Mouse (Mus musculus) midbrain, embryonic 14.5 days (tissue): Measurements from ENCODE around the gene Fkbpl. TPM values are rescaled to one million over a fixed set of nuclear protein-coding genes. Genes with fewer than 3 reads are reported as not detected.

Experiments used
- ATAC-seq: fragments of 200-750 bp; cut with Nextera tagmentation; 2 replicates; pipeline ENCODE4 v1.8.0; 2017; ENCODE audit warnings: moderate number of reproducible peaks, moderate library complexity; ENCODE audit not compliant: low FRiP score, low TSS enrichment
- DNase-seq: peaks from one replicate; pipeline ENCODE4 v3.0.0-alpha.2; 2015
- H3K27ac ChIP-seq: fragments of 300-500 bp; sonication (generic); replicated peaks from 2 replicates; pipeline ENCODE4 v1.5.1; 2014; ENCODE audit warnings: mild to moderate bottlenecking, low read depth, low read length, moderate library complexity
- H3K27me3 ChIP-seq: fragments of 300-500 bp; sonication (generic); 2 replicates; pipeline ENCODE4 v1.6.1; 2014; ENCODE audit warnings: low read length, control low read depth, mixed read lengths; ENCODE audit not compliant: control insufficient read depth, insufficient read depth
- H3K36me3 ChIP-seq: fragments of 300-500 bp; sonication (generic); 2 replicates; pipeline ENCODE4 v1.6.1; 2014; ENCODE audit warnings: low read length, control low read depth; ENCODE audit not compliant: control insufficient read depth, insufficient read depth
- H3K4me1 ChIP-seq: fragments of 300-500 bp; sonication (generic); 2 replicates; pipeline ENCODE4 v1.6.1; 2014; ENCODE audit warnings: mild to moderate bottlenecking, antibody characterized with exemption, low read length, control low read depth; ENCODE audit not compliant: control insufficient read depth, insufficient read depth
- H3K4me2 ChIP-seq: fragments of 300-500 bp; sonication (generic); 2 replicates; pipeline ENCODE4 v1.6.1; 2014; ENCODE audit warnings: mild to moderate bottlenecking, low read length, moderate library complexity
- H3K4me3 ChIP-seq: fragments of 300-500 bp; sonication (generic); replicated peaks from 2 replicates; pipeline ENCODE4 v1.5.1; 2014; ENCODE audit warnings: low read depth, low read length
- H3K9ac ChIP-seq: fragments of 300-500 bp; sonication (generic); replicated peaks from 2 replicates; pipeline ENCODE4 v1.6.1; 2014; ENCODE audit warnings: mild to moderate bottlenecking, low read length, moderate library complexity
- H3K9me3 ChIP-seq: fragments of 300-500 bp; sonication (generic); 2 replicates; pipeline ENCODE4 v1.6.1; 2016; ENCODE audit warnings: low read length, control low read depth, mixed read lengths; ENCODE audit not compliant: control insufficient read depth
- WGBS: fragments of 180-500 bp; shearing (Covaris S2); extraction: QIAGEN DNeasy Blood & Tissue Kit; methylation state at CpG from one replicate; pipeline ENCODE4 v1.1.7; 2014; 5-methylcytosine and 5-hydroxymethylcytosine counted together
- polyA plus RNA-seq: library from polyadenylated mRNA; unstranded; fragments of >200 nt; fragmentation: Nextera tagmentation; extraction: Ambion mirVana; gene quantifications from 2 replicates; pipeline ENCODE4 v1.2.1, GENCODE M21; 2014

Gene Fkbpl
- polyA plus RNA-seq, 1 experiment from 2014 or later: 11.2 TPM

- Histone ChIP-seq H3K9me3 (no peaks in the 10 kb centered on the region), H3K36me3 (peaks cover 18% of the 10 kb centered on the region), H3K4me2 (peak overlapping the region; percentile 97), H3K4me1 (peaks cover 28% of the 10 kb centered on the region), H3K4me3 (peak overlapping the region; percentile 93), H3K9ac (peak overlapping the region; percentile 90), H3K27me3 (no peaks in the 10 kb centered on the region), H3K27ac (peak overlapping the region; percentile 85)
- DNase-seq: peak; percentile 96
- peak; percentile 53 for ATAC-seq
- WGBS: under 1% methylated on average over 30 of the region's 30 CpGs
These were observed 39.0 kb upstream of the Fkbpl start for GRCm38 (mm10) chr17:34605609-34606008.

GRCm38 (mm10) chr17:34606186-34607039 lies 38.2 kb upstream of the Fkbpl start:
- peak overlapping the region; percentile 90 for H3K9ac ChIP-seq
- H3K9me3 ChIP-seq: no peaks in the 10 kb centered on the region
- peak overlapping the region; percentile 97 for H3K4me2 ChIP-seq
- peak overlapping the region; percentile 93 for H3K4me3 ChIP-seq
- H3K36me3 ChIP-seq: peaks cover 20% of the 10 kb centered on the region
- 18% methylated on average over 32 of the region's 32 CpGs for WGBS
- DNase-seq (no peak), ATAC-seq (no peak)
- H3K4me1 ChIP-seq: peaks cover 28% of the 10 kb centered on the region
- H3K27ac ChIP-seq: peak overlapping the region; percentile 85
- no peaks in the 10 kb centered on the region for H3K27me3 ChIP-seq

GRCm38 (mm10) chr17:34607997-34608396 lies 36.6 kb upstream of the Fkbpl start:
- ATAC-seq: no peak
- Histone ChIP-seq H3K4me1 (peaks cover 22% of the 10 kb centered on the region), H3K4me3 (no peak overlapping the region)

DNA sequence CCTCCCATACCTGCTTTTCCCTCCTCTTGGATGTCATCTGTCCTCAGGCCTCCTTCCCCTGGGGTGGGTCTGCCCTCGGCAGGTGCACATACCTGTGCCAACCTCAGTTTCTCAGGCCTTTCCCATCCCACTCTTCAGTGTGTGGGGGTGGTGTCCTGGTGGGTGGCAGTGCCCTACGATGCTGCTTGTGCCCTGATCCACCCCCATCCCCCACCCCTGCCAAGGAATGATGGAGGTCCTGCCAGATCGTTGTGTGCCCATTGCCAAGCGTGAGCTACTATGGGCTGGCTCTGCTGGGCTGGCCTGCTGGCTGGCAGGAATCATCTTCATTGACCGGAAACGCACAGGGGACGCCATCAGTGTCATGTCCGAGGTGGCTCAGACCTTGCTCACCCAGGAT lies 33.5 kb upstream of the Fkbpl start:
- 98% methylated on average over 8 of the region's 8 CpGs for WGBS
- H3K27me3 ChIP-seq: no peaks in the 10 kb centered on the region
- H3K9me3 ChIP-seq: no peaks in the 10 kb centered on the region
- no peak for DNase-seq
- no peak overlapping the region for H3K4me2 ChIP-seq
- H3K4me1 ChIP-seq: peaks cover 12% of the 10 kb centered on the region
- peaks cover 59% of the 10 kb centered on the region for H3K36me3 ChIP-seq
- H3K27ac ChIP-seq: no peak overlapping the region
- H3K9ac ChIP-seq: 0 out of 2 replicates have a peak overlapping the region, but pooled peaks have one; percentile 14
- no peak overlapping the region for H3K4me3 ChIP-seq
- ATAC-seq: no peak

More at GRCm38 (mm10) chr17:34607997-34608396, 36.6 kb upstream of the Fkbpl start:
- no peak for DNase-seq
- Histone ChIP-seq H3K4me2 (no peak overlapping the region), H3K27ac (no peak overlapping the region), H3K9me3 (no peaks in the 10 kb centered on the region), H3K36me3 (peaks cover 30% of the 10 kb centered on the region), H3K9ac (no peak overlapping the region), H3K27me3 (no peaks in the 10 kb centered on the region)
- WGBS: 89% methylated on average over 7 of the region's 7 CpGs

DNA sequence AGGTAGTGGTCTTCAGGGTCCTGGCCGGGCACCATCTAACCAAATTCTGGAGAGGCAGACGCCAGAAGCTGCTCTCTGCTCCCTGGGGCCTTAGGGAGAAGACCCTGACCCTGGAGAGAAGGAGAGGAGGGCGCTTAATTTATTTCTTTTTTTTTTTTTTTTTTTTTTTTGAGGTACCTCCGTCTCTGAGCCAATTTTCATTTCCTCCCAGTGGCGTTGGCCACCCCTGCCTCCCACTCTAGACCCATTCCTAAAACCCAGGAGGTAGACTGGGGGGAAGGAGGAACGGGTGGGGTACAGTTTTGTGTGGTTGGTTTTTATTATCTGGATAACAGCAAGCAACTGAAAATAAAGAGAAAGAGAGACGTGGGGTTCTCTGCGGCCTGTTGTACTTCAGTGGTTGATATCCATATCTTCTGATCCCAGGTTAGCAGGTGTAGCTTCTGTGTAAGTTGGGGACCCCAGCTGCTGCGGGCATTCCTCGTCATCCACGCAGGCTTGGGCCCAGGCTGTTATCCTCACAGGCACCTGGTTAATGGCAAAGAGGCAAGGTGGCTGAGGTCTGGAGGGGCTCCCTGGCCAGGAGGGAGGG lies 31.4 kb upstream of the Fkbpl start:
- no peaks in the 10 kb centered on the region for H3K4me1 ChIP-seq
- 91% methylated on average over 11 of the region's 11 CpGs for WGBS
- no peak overlapping the region for H3K27ac ChIP-seq
- peaks cover 73% of the 10 kb centered on the region for H3K36me3 ChIP-seq
- H3K4me2 ChIP-seq: no peak overlapping the region
- H3K27me3 ChIP-seq: no peaks in the 10 kb centered on the region
- no peaks in the 10 kb centered on the region for H3K9me3 ChIP-seq
- DNase-seq: no peak
- ATAC-seq: no peak
- no peak overlapping the region for H3K4me3 ChIP-seq
- H3K9ac ChIP-seq: no peak overlapping the region

DNA sequence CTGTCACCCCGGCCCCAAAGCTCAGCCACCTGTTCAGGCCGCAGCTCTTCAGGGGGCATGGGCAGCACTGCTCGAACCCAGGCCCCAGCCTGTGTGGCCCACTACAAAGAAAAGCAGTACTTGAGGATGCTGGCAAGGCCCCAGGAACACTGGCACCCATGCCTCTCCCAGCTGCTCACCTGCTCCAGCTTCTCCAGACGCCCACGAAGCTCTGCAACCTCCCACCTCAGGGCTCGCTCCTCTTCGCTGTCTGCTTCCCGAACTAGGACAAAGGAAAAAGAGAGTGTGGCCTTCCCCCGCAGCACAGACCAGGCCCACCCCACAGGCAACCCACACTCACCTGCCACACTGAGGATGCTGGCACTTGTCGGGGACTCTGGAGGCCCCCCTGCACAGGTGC lies 30.7 kb upstream of the Fkbpl start:
- ATAC-seq (no peak), DNase-seq (no peak)
- H3K4me2 ChIP-seq: no peak overlapping the region
- WGBS: 91% methylated on average over 10 of the region's 10 CpGs
- H3K9ac ChIP-seq: no peak overlapping the region
- H3K27ac ChIP-seq: no peak overlapping the region
- no peak overlapping the region for H3K4me3 ChIP-seq
- H3K4me1 ChIP-seq: no peaks in the 10 kb centered on the region
- H3K27me3 ChIP-seq: no peaks in the 10 kb centered on the region
- peaks cover 73% of the 10 kb centered on the region for H3K36me3 ChIP-seq
- H3K9me3 ChIP-seq: no peaks in the 10 kb centered on the region

GRCm38 (mm10) chr17:34615871-34616270 lies 28.7 kb upstream of the Fkbpl start, which contains the start of gene Egfl8:
Egfl8 (minus strand) TSS chr17:34615971.
- Histone ChIP-seq H3K9me3 (no peaks in the 10 kb centered on the region), H3K4me1 (no peaks in the 10 kb centered on the region), H3K27me3 (no peaks in the 10 kb centered on the region), H3K4me3 (no peak within 1 kb of the TSS), H3K27ac (no peak within 1 kb of the TSS; the same call in 1 of the 2 replicates), H3K9ac (no peak within 1 kb of the TSS), H3K4me2 (no peak within 1 kb of the TSS), H3K36me3 (peaks cover 67% of the 10 kb centered on the region)
- ATAC-seq: no peak
- DNase-seq: no peak
- WGBS: 60% methylated on average over 6 of the region's 6 CpGs

DNA sequence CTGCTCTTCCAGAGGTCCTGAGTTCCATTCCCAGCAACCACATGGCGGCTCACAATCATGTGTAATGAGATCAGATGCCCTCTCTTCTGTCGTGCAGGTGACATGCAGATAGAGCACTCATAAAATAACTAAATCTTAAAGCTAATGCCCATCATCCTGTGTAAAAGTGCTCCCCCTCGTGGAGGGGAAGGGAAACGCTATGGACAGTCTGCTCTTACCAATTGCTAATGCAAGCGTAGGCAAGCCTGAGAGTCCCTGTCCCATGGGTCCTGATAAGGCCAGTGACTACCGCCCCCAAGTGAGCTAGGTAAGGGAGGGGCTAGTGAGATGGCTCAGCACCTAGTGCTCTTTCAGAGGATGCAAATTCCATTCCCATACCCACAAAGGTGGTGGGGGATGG lies 25.6 kb upstream of the Fkbpl start:
- ATAC-seq (no peak), DNase-seq (peak; percentile 77)
- Histone ChIP-seq H3K9me3 (no peaks in the 10 kb centered on the region), H3K4me2 (no peak overlapping the region), H3K27me3 (no peaks in the 10 kb centered on the region), H3K36me3 (peaks cover 57% of the 10 kb centered on the region), H3K4me1 (no peaks in the 10 kb centered on the region), H3K4me3 (no peak overlapping the region), H3K27ac (no peak overlapping the region), H3K9ac (no peak overlapping the region)
- WGBS: 10% methylated on average over 6 of the region's 6 CpGs
